Mouse (Mus musculus) lung, postnatal 10 days (tissue): ENCODE results near the gene Hmcn1.

Experiments used
- DNase-seq: peaks from one replicate; pipeline ENCODE4 v3.0.0; 2021

Hmcn1 gene

GRCm38 (mm10) chr1:150993162-150994064 lies at the start of gene Hmcn1:
TSS of gene Hmcn1 (minus strand) at chr1:150993435.
- DNase-seq = peak; percentile 91

GRCm38 (mm10) chr1:151040945-151041649 lies 47.9 kb upstream of the Hmcn1 start:
- peak; percentile 51 for DNase-seq

GRCm38 (mm10) chr1:151040290-151040689 lies 47.1 kb upstream of the Hmcn1 start:
- no peak for DNase-seq

GRCm38 (mm10) chr1:151039189-151039588 lies 46.0 kb upstream of the Hmcn1 start:
- DNase-seq = no peak

- peak; percentile 45 for DNase-seq
Measured at GRCm38 (mm10) chr1:151038566-151038965, 45.3 kb upstream of the Hmcn1 start.

- no peak for DNase-seq
Measured at GRCm38 (mm10) chr1:151036405-151036985, 43.3 kb upstream of the Hmcn1 start.

GRCm38 (mm10) chr1:151035766-151036165 lies 42.5 kb upstream of the Hmcn1 start:
- no peak for DNase-seq

GRCm38 (mm10) chr1:151034993-151035592 lies 41.9 kb upstream of the Hmcn1 start:
- DNase-seq = peak; percentile 76

GRCm38 (mm10) chr1:151033291-151033690 lies 40.1 kb upstream of the Hmcn1 start:
- DNase-seq = no peak

- DNase-seq = no peak
Measured at GRCm38 (mm10) chr1:151031581-151031980, 38.3 kb upstream of the Hmcn1 start.

- DNase-seq = no peak
Measured at GRCm38 (mm10) chr1:151031086-151031485, 37.9 kb upstream of the Hmcn1 start.

GRCm38 (mm10) chr1:151025049-151025773 lies 32.0 kb upstream of the Hmcn1 start:
- peak; percentile 63 for DNase-seq

- peak; percentile 44 for DNase-seq
Measured at GRCm38 (mm10) chr1:151019273-151019890, 26.1 kb upstream of the Hmcn1 start.

- DNase-seq = peak; percentile 88
Measured at GRCm38 (mm10) chr1:151011056-151011455, 17.8 kb upstream of the Hmcn1 start.

GRCm38 (mm10) chr1:151009115-151009797 lies 16.0 kb upstream of the Hmcn1 start:
- peak; percentile 81 for DNase-seq

GRCm38 (mm10) chr1:151007747-151008146 lies 14.5 kb upstream of the Hmcn1 start:
- DNase-seq = no peak

GRCm38 (mm10) chr1:151004007-151004406 lies 10.8 kb upstream of the Hmcn1 start:
- no peak for DNase-seq

GRCm38 (mm10) chr1:151001868-151002428 lies 8.7 kb upstream of the Hmcn1 start:
- no peak for DNase-seq

GRCm38 (mm10) chr1:151000714-151001113 lies 7.5 kb upstream of the Hmcn1 start:
- DNase-seq = no peak

- no peak for DNase-seq
Measured at GRCm38 (mm10) chr1:150994612-150995011, 1.4 kb upstream of the Hmcn1 start.

GRCm38 (mm10) chr1:150992711-150993161 lies 499 bp downstream of the Hmcn1 start:
- DNase-seq = peak; percentile 27
